Mouse (Mus musculus) heart, embryonic 14.5 days (tissue): Measurements from ENCODE around the gene Cyb561d2. TPM values are rescaled to one million over a fixed set of nuclear protein-coding genes. Genes with fewer than 3 reads are reported as not detected.
A peak's percentile ranks its signal among the peaks of the same experiment; 100 is the strongest.

Source experiments
- ATAC-seq: fragments of 200-750 bp; cut with Nextera tagmentation; 2 replicates; pipeline ENCODE4 v1.8.0; 2017; ENCODE audit warnings: low read depth, moderate TSS enrichment; ENCODE audit not compliant: insufficient number of reproducible peaks, insufficient read depth, low FRiP score
- H3K27ac ChIP-seq, 2 experiments: fragments of 200-500 bp in 1 of 2; fragments of 300-500 bp in 1 of 2; sonication (generic) in 1 of 2; replicated peaks in 1 of 2; 2 replicates each; pipeline ENCODE4 v1.5.1; 2012 to 2014; ENCODE audit warnings: low read depth in 2 of 2, low read length in 2 of 2, control low read depth in 1 of 2, mild to moderate bottlenecking in 1 of 2, mixed read lengths in 1 of 2; ENCODE audit not compliant: control insufficient read depth in 1 of 2, insufficient read depth in 1 of 2
- H3K27me3 ChIP-seq: fragments of 300-500 bp; sonication (generic); 2 replicates; pipeline ENCODE4 v1.6.1; 2014; ENCODE audit warnings: mild to moderate bottlenecking, low read length, control low read depth; ENCODE audit not compliant: control insufficient read depth, insufficient read depth
- H3K36me3 ChIP-seq: fragments of 300-500 bp; sonication (generic); 2 replicates; pipeline ENCODE4 v1.6.1; 2014; ENCODE audit warnings: mild to moderate bottlenecking, control low read depth, low read length, mixed read lengths; ENCODE audit not compliant: control insufficient read depth, insufficient read depth
- H3K4me1 ChIP-seq, 2 experiments: fragments of 200-500 bp in 1 of 2; fragments of 300-500 bp in 1 of 2; sonication (generic) in 1 of 2; 2 replicates each; pipeline ENCODE4 v1.6.1; 2012 to 2014; ENCODE audit warnings: low read length in 2 of 2, control low read depth in 1 of 2, mixed read lengths in 1 of 2; ENCODE audit not compliant: control insufficient read depth in 2 of 2, insufficient read depth in 2 of 2
- H3K4me2 ChIP-seq: fragments of 300-500 bp; sonication (generic); 2 replicates; pipeline ENCODE4 v1.6.1; 2014; ENCODE audit warnings: mild to moderate bottlenecking, low read length
- H3K4me3 ChIP-seq, 2 experiments: fragments of 200-500 bp in 1 of 2; fragments of 300-500 bp in 1 of 2; sonication (generic) in 1 of 2; 2 replicates each; pipeline ENCODE4 v1.5.1; 2012 to 2014; ENCODE audit warnings: low read length in 2 of 2, mild to moderate bottlenecking in 2 of 2, control low read depth in 1 of 2, low read depth in 1 of 2, moderate library complexity in 1 of 2; ENCODE audit not compliant: control insufficient read depth in 1 of 2, insufficient read depth in 1 of 2
- H3K9ac ChIP-seq: fragments of 300-500 bp; sonication (generic); 2 replicates; pipeline ENCODE4 v1.6.1; 2014; ENCODE audit warnings: mild to moderate bottlenecking, low read length
- H3K9me3 ChIP-seq: fragments of 300-500 bp; sonication (generic); 2 replicates; pipeline ENCODE4 v1.6.1; 2016; ENCODE audit warnings: low read length, control low read depth; ENCODE audit not compliant: control insufficient read depth
- WGBS: fragments of 180-500 bp; shearing (Covaris S2); extraction: QIAGEN DNeasy Blood & Tissue Kit; methylation state at CpG from one replicate; pipeline ENCODE4 v1.1.7; 2014; 5-methylcytosine and 5-hydroxymethylcytosine counted together
- polyA plus RNA-seq: library from polyadenylated mRNA; unstranded; fragments of >200 nt; fragmentation: Nextera tagmentation; extraction: Ambion mirVana; gene quantifications from 2 replicates; pipeline ENCODE4 v1.2.1, GENCODE M21; 2014

The Cyb561d2 gene
- polyA plus RNA-seq, 1 experiment from 2014 or later = 22.8 TPM

DNA sequence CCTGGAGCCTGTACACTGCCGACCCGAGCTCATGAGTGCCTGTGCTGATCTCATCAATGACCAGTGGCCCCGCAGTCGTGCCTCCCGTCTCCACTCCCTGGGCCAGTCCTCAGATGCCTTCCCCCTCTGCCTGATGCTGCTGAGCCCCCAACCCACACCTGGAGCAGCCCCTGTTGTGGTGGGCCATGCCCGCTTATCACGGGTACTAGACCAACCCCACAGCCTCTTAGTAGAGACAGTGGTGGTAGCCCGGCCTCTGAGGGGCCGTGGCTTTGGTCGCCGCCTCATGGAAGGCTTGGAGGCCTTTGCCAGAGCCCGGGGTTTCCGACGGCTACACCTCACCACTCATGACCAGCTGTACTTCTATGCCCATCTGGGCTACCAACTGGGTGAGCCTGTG, 41.2 kb upstream of the Cyb561d2 start:
- WGBS = 88% methylated on average over 14 of the region's 14 CpGs

DNA sequence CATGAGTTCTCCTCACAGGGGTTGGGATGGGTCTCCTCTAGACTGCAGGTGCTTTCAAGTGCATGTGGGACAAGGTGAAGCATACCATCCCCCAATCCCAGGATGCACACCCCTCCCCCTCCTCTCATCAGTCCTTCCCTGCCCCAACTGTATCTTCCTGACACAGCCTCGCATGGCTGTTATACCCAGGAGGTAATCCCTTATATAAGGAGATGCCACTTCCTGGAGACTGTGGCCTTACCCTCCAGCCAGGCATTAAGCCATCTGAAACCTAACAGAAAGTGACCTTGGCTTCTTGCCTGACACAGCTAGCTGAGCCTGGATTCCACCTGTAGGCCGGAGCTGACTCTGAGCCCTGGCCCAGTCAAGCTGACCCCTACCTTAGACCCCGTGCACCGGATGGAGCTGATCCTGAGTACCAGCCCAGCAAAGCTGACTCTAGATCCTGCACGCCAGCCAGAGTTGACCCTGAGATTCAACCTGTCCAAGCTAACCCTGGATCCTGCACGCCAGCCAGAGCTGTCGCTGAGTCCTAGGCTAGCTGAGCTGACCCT, 40.6 kb upstream of the Cyb561d2 start:
- no peaks in the 10 kb centered on the region for H3K9me3 ChIP-seq
- ATAC-seq = no peak
- H3K4me1 ChIP-seq = peaks cover 6 to 16% of the 10 kb centered on the region in 2 experiments; a peak in 3 of 4 replicates
- WGBS = 88% methylated on average over 7 of the region's 7 CpGs
- H3K27ac ChIP-seq = no peak overlapping the region
- H3K4me2 ChIP-seq = no peak overlapping the region
- no peak overlapping the region for H3K9ac ChIP-seq
- H3K27me3 ChIP-seq = no peaks in the 10 kb centered on the region
- H3K4me3 ChIP-seq = no peak overlapping the region
- peaks cover 18% of the 10 kb centered on the region for H3K36me3 ChIP-seq

More for the DNA sequence above, 41.2 kb upstream of the Cyb561d2 start:
- no peaks in the 10 kb centered on the region for H3K9me3 ChIP-seq
- H3K9ac ChIP-seq = no peak overlapping the region
- H3K36me3 ChIP-seq = peaks cover 18% of the 10 kb centered on the region
- H3K4me3 ChIP-seq = no peak overlapping the region
- no peak overlapping the region for H3K4me2 ChIP-seq
- H3K4me1 ChIP-seq = peaks cover 6 to 19% of the 10 kb centered on the region in 2 experiments; a peak in 3 of 4 replicates
- H3K27me3 ChIP-seq = no peaks in the 10 kb centered on the region
- no peak overlapping the region for H3K27ac ChIP-seq
- ATAC-seq = no peak

- Histone ChIP-seq H3K9ac (peak overlapping the region; percentile 81), H3K4me1 (peaks cover 11 to 24% of the 10 kb centered on the region in 2 experiments), H3K36me3 (peaks cover 18% of the 10 kb centered on the region), H3K4me2 (peak overlapping the region; percentile 87), H3K27ac (peak overlapping the region; percentile 88 to 94; a peak in 3 of 4 replicates), H3K4me3 (peak overlapping the region; percentile 53 to 55; a peak in 3 of 4 replicates), H3K27me3 (no peaks in the 10 kb centered on the region), H3K9me3 (no peaks in the 10 kb centered on the region)
- no peak for ATAC-seq
- WGBS = 68% methylated on average over 4 of the region's 4 CpGs
Observed at GRCm38 (mm10) chr9:107581584-107581983, 39.6 kb upstream of the Cyb561d2 start.

DNA sequence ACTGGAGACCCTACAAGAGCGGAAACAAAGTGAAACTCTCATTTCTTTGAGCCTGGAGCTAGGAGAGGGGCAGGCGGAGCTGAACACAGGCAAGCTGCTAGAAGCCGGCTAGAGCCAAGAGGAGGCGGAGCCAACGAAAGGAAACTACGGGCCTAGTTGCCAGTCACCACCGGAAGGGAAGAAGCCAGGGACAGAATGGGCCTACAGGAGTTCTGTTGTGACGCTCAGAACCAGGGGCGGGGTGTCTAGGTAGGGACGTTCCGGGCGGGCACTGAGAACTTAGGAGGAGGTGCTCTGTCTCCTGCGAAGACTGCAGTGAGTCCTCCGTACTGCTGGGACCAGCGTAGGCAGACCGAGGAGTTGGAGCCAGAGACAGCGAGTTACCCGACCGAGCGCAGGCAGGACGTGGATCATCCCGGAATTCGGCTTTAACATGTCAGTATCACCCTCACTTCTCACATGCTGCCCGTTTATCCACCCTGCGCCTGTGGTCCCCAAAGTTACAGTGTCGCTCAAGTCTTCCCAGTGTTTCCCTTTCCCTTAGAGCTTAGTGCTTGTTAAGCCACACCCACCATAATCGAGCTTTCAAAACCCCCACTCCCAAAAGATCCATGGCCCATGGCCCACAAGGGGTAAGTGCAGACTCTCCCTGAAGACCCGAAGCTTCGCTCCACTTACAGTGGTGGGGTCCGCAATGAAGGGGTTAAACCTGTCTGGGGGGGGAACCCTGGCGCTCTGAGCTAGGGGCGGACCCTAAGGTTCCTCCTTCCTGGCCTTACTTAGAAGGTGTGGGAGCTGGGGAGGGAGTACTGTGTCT, 38.7 kb upstream of the Cyb561d2 start, which contains the start of gene Hyal3:
Hyal3 (plus strand) TSS at position 318 of the 817 bp plus-strand sequence.
- Histone ChIP-seq H3K4me2 (peak within 1 kb of the TSS; percentile 87), H3K27me3 (no peaks in the 10 kb centered on the region), H3K4me1 (peaks cover 17 to 29% of the 10 kb centered on the region in 2 experiments), H3K9me3 (no peaks in the 10 kb centered on the region), H3K27ac (peak within 1 kb of the TSS; percentile 88 to 94), H3K36me3 (peaks cover 18% of the 10 kb centered on the region), H3K4me3 (peak within 1 kb of the TSS; percentile 53 to 55), H3K9ac (peak within 1 kb of the TSS; percentile 81)
- under 1% methylated on average over 32 of the region's 32 CpGs for WGBS
- ATAC-seq = peak; percentile 38

DNA sequence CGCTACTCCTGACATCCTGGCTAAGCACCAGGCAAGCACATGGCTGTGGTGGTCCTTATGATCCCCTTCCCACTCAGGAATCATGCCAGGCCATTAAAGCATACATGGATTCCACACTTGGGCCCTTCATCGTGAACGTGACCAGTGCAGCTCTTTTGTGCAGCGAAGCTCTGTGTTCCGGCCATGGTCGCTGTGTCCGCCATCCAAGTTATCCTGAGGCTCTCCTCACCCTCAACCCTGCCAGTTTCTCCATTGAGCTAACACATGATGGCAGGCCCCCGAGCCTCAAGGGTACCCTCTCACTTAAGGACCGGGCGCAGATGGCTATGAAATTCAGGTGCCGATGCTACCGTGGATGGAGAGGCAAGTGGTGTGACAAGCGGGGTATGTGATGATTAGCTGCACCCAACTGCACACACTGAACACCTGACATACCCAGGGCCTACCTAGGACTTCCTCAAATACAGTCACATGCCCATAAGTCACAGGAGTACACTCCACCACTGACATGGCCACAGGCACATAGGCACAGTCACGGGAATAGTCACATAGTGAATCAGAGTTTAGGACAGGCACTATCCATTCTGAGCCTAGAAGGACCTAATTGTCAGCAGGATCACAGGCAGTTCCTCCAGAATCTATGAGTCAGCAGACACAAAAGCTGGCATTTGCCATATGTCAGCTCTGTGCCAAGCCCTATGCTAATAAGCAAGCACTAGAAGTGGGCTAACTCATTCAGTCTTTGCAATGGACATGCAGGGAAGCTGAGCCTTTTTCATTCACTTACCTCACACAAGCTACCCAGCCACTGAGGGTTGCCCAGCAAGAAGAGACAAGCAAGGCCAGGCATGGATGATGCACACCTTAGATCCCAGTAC, 37.3 kb upstream of the Cyb561d2 start:
- H3K27ac ChIP-seq = peak overlapping the region in 1 of 2 experiments; percentile 94; a peak in 1 of 4 replicates
- WGBS = 90% methylated on average over 14 of the region's 14 CpGs
- no peak for ATAC-seq
- no peak overlapping the region for H3K4me2 ChIP-seq
- peaks cover 17 to 29% of the 10 kb centered on the region in 2 experiments for H3K4me1 ChIP-seq
- H3K9me3 ChIP-seq = no peaks in the 10 kb centered on the region
- H3K36me3 ChIP-seq = peaks cover 24% of the 10 kb centered on the region
- H3K27me3 ChIP-seq = no peaks in the 10 kb centered on the region
- H3K4me3 ChIP-seq = no peak overlapping the region
- no peak overlapping the region; the same call in 1 of the 2 replicates for H3K9ac ChIP-seq

GRCm38 (mm10) chr9:107578587-107578986, 36.6 kb upstream of the Cyb561d2 start, which contains the start of gene Naa80:
Gene Naa80 (plus strand): TSS chr9:107578887.
- Histone ChIP-seq H3K9me3 (no peaks in the 10 kb centered on the region), H3K4me2 (0 out of 2 replicates have a peak within 1 kb of the TSS, but pooled peaks have one; percentile 61), H3K4me1 (peaks cover 17 to 29% of the 10 kb centered on the region in 2 experiments), H3K4me3 (no peak within 1 kb of the TSS), H3K27me3 (no peaks in the 10 kb centered on the region), H3K27ac (peak within 1 kb of the TSS in 1 of 2 experiments; percentile 94; a peak in 1 of 4 replicates), H3K36me3 (peaks cover 21% of the 10 kb centered on the region), H3K9ac (no peak within 1 kb of the TSS; the same call in 1 of the 2 replicates)
- ATAC-seq = no peak
- 74% methylated on average over 3 of the region's 3 CpGs for WGBS

- no peak for ATAC-seq
- Histone ChIP-seq H3K9ac (no peak overlapping the region), H3K4me2 (0 out of 2 replicates have a peak overlapping the region, but pooled peaks have one; percentile 61), H3K9me3 (no peaks in the 10 kb centered on the region), H3K27ac (no peak overlapping the region), H3K36me3 (peaks cover 21% of the 10 kb centered on the region), H3K4me3 (no peak overlapping the region), H3K27me3 (no peaks in the 10 kb centered on the region), H3K4me1 (peaks cover 17 to 29% of the 10 kb centered on the region in 2 experiments)
- 93% methylated on average over 10 of the region's 10 CpGs for WGBS
Observed at GRCm38 (mm10) chr9:107577871-107578270, 35.9 kb upstream of the Cyb561d2 start.
